Mouse (Mus musculus) hindbrain, embryonic 16.5 days (tissue): ENCODE results near the gene Phf1. TPM values are rescaled to one million over a fixed set of nuclear protein-coding genes. Genes with fewer than 3 reads are reported as not detected.
"Not testable (repeated sequence)": the region's sequence is repeated elsewhere in the genome, so short reads cannot be mapped to it uniquely, and the experiment has no call there.

ENCODE experiments used
- ATAC-seq: fragments of 200-750 bp; cut with Nextera tagmentation; 2 replicates; pipeline ENCODE4 v1.8.0; 2017; ENCODE audit warnings: moderate TSS enrichment, moderate library complexity
- H3K27ac ChIP-seq: fragments of 300-500 bp; sonication (generic); 2 replicates; pipeline ENCODE4 v1.5.1; 2014; ENCODE audit warnings: low read depth, mild to moderate bottlenecking, control low read depth, low read length, moderate library complexity
- H3K27me3 ChIP-seq: fragments of 300-500 bp; sonication (generic); replicated peaks from 2 replicates; pipeline ENCODE4 v1.6.1; 2014; ENCODE audit warnings: low read length; ENCODE audit not compliant: control insufficient read depth, insufficient read depth
- H3K36me3 ChIP-seq: fragments of 300-500 bp; sonication (generic); 2 replicates; pipeline ENCODE4 v1.6.1; 2014; ENCODE audit warnings: mild to moderate bottlenecking, low read length, moderate library complexity, mixed read lengths; ENCODE audit not compliant: control insufficient read depth, insufficient read depth
- H3K4me1 ChIP-seq: fragments of 300-500 bp; sonication (generic); 2 replicates; pipeline ENCODE4 v1.6.1; 2014; ENCODE audit warnings: low read depth, low read length; ENCODE audit not compliant: control insufficient read depth, insufficient read depth
- H3K4me2 ChIP-seq: fragments of 300-500 bp; sonication (generic); 2 replicates; pipeline ENCODE4 v1.6.1; 2014; ENCODE audit warnings: mild to moderate bottlenecking, low read length, control low read depth, moderate library complexity
- H3K4me3 ChIP-seq: fragments of 300-500 bp; sonication (generic); 2 replicates; pipeline ENCODE4 v1.5.1; 2014; ENCODE audit warnings: mild to moderate bottlenecking, low read length, control low read depth, moderate library complexity
- H3K9ac ChIP-seq: fragments of 300-500 bp; sonication (generic); 2 replicates; pipeline ENCODE4 v1.6.1; 2014; ENCODE audit warnings: low read depth, mild to moderate bottlenecking, control low read depth, low read length, moderate library complexity
- H3K9me3 ChIP-seq: fragments of 300-500 bp; sonication (generic); 2 replicates; pipeline ENCODE4 v1.6.1; 2014; ENCODE audit warnings: mild to moderate bottlenecking, low read length, moderate library complexity; ENCODE audit not compliant: control insufficient read depth
- WGBS: fragments of 180-500 bp; shearing (Covaris S2); extraction: QIAGEN DNeasy Blood & Tissue Kit; methylation state at CpG from one replicate; pipeline ENCODE4 v1.1.7; 2014; 5-methylcytosine and 5-hydroxymethylcytosine counted together
- polyA plus RNA-seq: library from polyadenylated mRNA; unstranded; fragments of >200 nt; fragmentation: Nextera tagmentation; extraction: Ambion mirVana; gene quantifications from 2 replicates; pipeline ENCODE4 v1.2.1, GENCODE M21; 2015

The Phf1 gene
- polyA plus RNA-seq, 1 experiment from 2014 or later: 30.3 TPM

GRCm38 (mm10) chr17:26922368-26922767 lies 10.5 kb upstream of the Phf1 start:
- H3K27ac ChIP-seq, H3K9me3 ChIP-seq, H3K4me2 ChIP-seq, H3K36me3 ChIP-seq, ATAC-seq, H3K27me3 ChIP-seq, H3K4me3 ChIP-seq, H3K9ac ChIP-seq, H3K4me1 ChIP-seq: not testable (repeated sequence)
- 95% methylated on average over 5 of the region's 6 CpGs for WGBS

DNA sequence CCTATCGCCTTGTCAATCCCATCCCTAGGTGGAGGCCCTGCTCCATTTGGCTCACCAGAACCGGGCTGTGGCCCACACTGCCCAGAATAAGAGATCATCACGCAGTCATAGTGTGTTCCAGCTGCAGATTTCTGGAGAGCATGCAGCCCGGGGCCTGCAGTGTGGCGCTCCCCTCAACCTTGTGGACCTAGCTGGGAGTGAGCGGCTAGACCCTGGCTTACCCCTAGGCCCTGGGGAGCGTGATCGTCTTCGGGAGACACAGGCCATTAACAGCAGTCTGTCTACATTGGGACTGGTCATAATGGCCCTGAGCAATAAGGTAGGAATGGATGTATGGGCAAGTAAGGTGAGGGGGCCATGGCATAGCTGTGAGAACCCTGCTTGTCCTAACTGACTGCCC lies 7.4 kb upstream of the Phf1 start:
- H3K27ac ChIP-seq, H3K9ac ChIP-seq, H3K36me3 ChIP-seq, ATAC-seq, H3K4me1 ChIP-seq, H3K4me3 ChIP-seq, H3K4me2 ChIP-seq, H3K27me3 ChIP-seq, H3K9me3 ChIP-seq: not testable (repeated sequence)
- 95% methylated on average over 9 of the region's 9 CpGs for WGBS

GRCm38 (mm10) chr17:26931795-26932194 lies 1.1 kb upstream of the Phf1 start:
- not testable (repeated sequence) for H3K9me3 ChIP-seq, H3K27me3 ChIP-seq, H3K9ac ChIP-seq, H3K4me3 ChIP-seq, H3K27ac ChIP-seq, ATAC-seq, H3K4me2 ChIP-seq
- peaks cover 11% of the 10 kb centered on the region for H3K36me3 ChIP-seq
- 64% methylated on average over 7 of the region's 7 CpGs for WGBS
- H3K4me1 ChIP-seq: peaks cover 14% of the 10 kb centered on the region

DNA sequence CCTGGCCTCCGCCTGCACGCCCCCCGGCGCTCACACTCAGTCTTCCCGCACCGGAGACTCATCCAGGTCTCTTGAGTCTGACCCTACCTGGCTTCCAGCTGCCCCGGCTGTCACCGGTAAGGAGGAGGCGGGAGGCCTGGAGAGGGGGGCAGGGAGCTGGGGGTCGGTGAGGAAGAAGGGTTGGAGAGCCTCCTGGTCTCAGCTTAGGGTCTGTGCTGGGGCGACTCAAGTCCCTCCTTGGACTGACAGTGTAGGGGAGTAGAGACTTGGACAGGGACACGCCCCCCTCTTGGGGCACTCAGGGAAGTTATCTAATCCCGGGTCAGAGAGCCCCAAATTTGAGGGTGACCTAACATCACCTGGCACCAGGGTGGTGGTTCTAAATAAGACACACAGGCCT lies 567 bp downstream of the Phf1 start:
- WGBS: 6% methylated on average over 13 of the region's 13 CpGs

DNA sequence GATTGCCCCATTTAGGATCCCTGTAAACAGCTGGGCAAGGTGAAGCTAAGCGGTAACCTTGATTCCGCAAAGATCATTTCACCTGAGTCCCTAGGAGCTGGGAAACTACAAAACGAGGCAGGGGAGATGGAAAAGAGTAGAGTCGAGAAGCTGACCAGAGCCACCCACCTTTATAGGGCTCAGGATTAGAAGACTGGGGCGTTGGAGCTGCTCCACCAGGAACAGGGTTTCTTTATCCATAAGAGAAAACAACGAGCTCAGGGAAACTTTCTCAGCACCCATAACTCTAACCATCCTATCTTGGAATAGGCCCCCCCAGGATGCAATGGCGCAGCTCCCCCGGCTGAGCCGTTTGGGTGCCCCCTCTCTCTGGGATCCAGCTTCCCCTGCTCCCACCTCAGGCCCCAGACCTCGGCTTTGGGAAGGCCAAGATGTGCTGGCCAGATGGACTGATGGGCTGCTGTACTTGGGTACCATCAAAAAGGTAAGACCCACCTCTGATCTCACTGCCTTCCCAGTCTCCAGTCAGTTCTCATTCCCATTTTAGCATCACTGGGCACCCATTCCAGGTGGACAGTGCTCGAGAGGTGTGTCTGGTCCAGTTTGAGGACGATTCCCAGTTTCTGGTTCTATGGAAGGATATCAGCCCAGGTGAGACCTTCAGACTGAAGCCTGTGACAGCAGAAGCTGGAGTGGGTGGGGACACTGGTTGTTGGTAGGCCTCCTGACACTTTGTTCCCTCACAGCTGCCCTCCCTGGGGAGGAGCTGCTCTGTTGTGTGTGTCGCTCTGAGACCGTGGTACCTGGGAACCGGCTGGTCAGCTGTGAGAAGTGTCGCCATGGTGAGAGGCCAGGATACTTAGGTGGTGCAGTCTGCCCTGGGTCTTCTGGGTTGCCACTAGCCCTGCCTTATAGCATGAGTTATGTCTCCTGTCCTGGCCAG lies 1.3 kb downstream of the Phf1 start:
- no peaks in the 10 kb centered on the region for H3K9me3 ChIP-seq
- ATAC-seq: no peak
- no peaks in the 10 kb centered on the region for H3K27me3 ChIP-seq
- H3K4me1 ChIP-seq: peaks cover 25% of the 10 kb centered on the region
- H3K4me3 ChIP-seq: peak overlapping the region; percentile 65
- peak overlapping the region; percentile 72 for H3K4me2 ChIP-seq
- no peak overlapping the region for H3K27ac ChIP-seq
- 78% methylated on average over 15 of the region's 16 CpGs for WGBS
- H3K9ac ChIP-seq: peak overlapping the region; percentile 81
- peaks cover 11% of the 10 kb centered on the region for H3K36me3 ChIP-seq

More for the DNA sequence above, 567 bp downstream of the Phf1 start:
- Histone ChIP-seq H3K4me1 (peaks cover 20% of the 10 kb centered on the region), H3K4me3 (peak overlapping the region; percentile 65), H3K27ac (peak overlapping the region; percentile 91), H3K9ac (peak overlapping the region; percentile 81), H3K36me3 (peaks cover 11% of the 10 kb centered on the region), H3K27me3 (no peaks in the 10 kb centered on the region), H3K9me3 (no peaks in the 10 kb centered on the region), H3K4me2 (peak overlapping the region; percentile 72)
- peak; percentile 13; the same call in 1 of the 2 replicates for ATAC-seq

- peaks cover 27% of the 10 kb centered on the region for H3K4me1 ChIP-seq
- 89% methylated on average over 9 of the region's 9 CpGs for WGBS
- peaks cover 11% of the 10 kb centered on the region for H3K36me3 ChIP-seq
- H3K27ac ChIP-seq: no peak overlapping the region
- no peaks in the 10 kb centered on the region for H3K27me3 ChIP-seq
- no peak for ATAC-seq
- H3K4me3 ChIP-seq: no peak overlapping the region
- H3K4me2 ChIP-seq: no peak overlapping the region
- H3K9me3 ChIP-seq: no peaks in the 10 kb centered on the region
- H3K9ac ChIP-seq: no peak overlapping the region; the same call in 1 of the 2 replicates
These were observed 2.2 kb downstream of the Phf1 start for GRCm38 (mm10) chr17:26935027-26935426.

DNA sequence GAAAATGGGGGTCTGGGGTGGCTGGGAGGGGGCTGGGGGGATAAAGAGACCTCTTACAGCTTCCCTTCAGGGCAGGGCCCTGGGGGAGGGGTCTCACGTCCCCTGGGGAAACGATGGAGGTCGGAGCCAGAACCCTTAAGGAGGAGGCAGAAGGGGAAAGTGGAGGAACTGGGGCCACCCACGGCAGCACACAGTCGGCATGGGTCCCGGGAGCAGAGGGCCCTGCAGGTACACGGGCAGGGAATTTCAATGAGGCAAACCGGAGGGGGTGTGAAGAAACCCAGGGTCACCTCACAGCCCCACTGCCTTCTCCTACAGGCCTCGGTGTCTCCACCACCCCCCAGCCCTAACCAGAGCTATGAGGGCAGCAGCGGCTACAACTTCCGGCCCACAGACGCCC lies 3.6 kb downstream of the Phf1 start:
- Histone ChIP-seq H3K27me3 (no peaks in the 10 kb centered on the region), H3K4me1 (peaks cover 38% of the 10 kb centered on the region), H3K4me2 (no peak overlapping the region), H3K36me3 (peaks cover 11% of the 10 kb centered on the region), H3K4me3 (no peak overlapping the region), H3K27ac (no peak overlapping the region), H3K9me3 (no peaks in the 10 kb centered on the region), H3K9ac (no peak overlapping the region)
- WGBS: 79% methylated on average over 12 of the region's 12 CpGs
- no peak for ATAC-seq

GRCm38 (mm10) chr17:26936921-26937695 lies 4.3 kb downstream of the Phf1 start:
- no peaks in the 10 kb centered on the region for H3K9me3 ChIP-seq
- peaks cover 39% of the 10 kb centered on the region for H3K4me1 ChIP-seq
- H3K9ac ChIP-seq: no peak overlapping the region
- no peak for ATAC-seq
- 86% methylated on average over 15 of the region's 15 CpGs for WGBS
- H3K4me2 ChIP-seq: no peak overlapping the region
- H3K27me3 ChIP-seq: no peaks in the 10 kb centered on the region
- H3K36me3 ChIP-seq: peaks cover 11% of the 10 kb centered on the region
- H3K27ac ChIP-seq: no peak overlapping the region
- no peak overlapping the region for H3K4me3 ChIP-seq
